Mouse (Mus musculus): ENCODE data around the gene Med22.
"Not testable (repeated sequence)": the region's sequence is repeated elsewhere in the genome, so short reads cannot be mapped to it uniquely, and the experiment has no call there.

Med22 gene

DNA sequence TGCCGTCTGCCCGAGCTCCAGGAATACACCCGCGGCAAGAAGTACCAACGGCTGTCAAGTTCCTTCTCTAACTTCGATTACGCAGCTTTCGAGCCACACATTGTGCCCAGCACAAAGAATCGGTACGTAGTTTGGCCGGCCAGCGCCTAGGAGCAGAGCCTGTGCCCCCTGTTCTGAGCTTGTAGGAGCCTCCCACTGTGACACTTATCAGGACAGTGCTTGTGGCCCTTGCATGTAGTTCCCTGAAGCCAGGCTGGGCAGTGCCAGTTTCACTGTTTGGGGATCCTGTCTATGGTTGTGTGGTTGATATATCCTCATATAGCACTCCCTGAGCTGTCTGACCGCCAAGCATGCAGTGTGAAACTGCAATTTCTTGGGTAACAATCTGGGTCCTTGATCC lies 6.3 kb upstream of the Med22 start:
- DNase-seq (ENCODE audit: low spot score in 2 of 2): no peak

DNA sequence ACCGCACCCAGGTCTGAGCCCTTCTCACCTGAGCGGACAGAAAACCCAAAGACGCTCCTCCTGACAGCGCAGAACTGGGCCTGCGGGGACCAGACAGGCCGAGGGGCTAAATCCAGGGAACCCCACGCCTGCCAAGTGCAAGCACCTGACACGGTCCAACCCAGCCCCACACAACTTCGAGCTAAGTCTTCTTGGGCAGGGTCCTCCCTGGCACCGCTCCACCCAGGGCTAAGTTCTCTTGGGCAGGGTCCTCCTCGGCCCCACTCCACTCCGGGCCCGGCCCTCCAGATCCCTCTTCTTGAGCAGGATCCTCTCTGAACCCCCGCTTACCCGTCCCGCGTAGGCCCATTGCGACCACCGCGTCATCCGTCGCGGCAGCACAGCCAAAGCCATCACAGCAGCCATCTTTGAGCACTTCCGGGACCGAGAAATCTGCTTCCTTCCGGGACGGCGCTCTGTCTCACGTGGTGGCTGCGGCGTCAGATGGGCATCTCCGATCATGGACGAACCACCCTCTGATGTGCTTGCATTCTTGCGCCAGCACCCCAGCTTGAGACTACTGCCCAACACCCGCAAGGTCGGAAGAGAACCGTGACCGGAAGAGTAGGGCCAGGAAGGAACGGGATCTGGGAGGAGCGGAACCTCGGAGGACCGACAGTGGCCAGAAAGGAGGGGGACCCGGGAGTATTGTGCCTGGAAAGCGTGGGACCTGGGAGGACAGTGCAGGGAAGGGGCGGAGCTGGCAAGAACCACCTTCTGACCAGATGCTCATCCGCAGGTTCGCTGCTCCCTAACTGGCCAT lies 5.7 kb upstream of the Med22 start, which contains the start of the genes Surf2 and Surf1:
Gene Surf2, plus strand, starts transcription at position 441 of the 802 bp plus-strand sequence.
Gene Surf1, minus strand, starts transcription at position 604 of the 802 bp plus-strand sequence.
- peak; percentile 49 to 69 for DNase-seq (ENCODE audit: low spot score in 2 of 2)

DNA sequence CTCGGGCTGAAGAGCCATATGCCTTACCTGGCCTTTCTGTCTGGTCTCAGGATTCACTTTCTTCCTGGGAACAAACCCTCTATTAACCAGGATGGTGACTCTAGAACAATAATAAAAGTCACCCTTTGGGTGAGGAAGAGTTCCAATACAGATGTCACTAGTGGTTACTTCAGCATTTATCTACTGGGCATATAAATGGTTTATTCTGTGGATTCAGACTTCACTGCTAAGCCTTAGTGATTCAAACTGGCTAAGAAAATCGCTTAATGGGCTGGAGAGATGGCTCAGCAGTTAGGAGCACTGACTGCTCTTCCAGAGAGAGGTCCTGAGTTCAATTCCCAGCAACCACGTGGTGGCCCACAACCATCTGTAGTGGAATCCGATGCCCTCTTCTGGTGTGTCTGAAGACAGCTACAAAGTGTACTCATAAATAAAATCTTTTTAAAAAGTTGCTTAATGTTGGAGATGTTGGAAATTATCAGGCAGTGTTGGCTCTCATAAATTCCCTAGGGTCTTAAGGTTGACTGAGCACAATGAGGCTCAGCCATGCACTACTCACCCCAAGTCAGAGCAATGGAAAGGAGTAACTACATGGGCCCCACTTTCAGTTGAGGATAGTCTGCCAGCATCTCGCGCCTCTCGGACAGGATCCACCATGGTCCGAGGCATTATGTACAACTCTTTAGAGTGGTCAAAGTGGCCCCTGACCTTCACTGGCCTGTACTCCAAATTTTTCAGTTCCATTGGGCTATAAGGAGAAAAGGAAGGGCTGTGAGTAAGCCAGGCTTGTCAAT lies 3.9 kb upstream of the Med22 start:
- no peak for DNase-seq (ENCODE audit: low spot score in 2 of 2)

DNA sequence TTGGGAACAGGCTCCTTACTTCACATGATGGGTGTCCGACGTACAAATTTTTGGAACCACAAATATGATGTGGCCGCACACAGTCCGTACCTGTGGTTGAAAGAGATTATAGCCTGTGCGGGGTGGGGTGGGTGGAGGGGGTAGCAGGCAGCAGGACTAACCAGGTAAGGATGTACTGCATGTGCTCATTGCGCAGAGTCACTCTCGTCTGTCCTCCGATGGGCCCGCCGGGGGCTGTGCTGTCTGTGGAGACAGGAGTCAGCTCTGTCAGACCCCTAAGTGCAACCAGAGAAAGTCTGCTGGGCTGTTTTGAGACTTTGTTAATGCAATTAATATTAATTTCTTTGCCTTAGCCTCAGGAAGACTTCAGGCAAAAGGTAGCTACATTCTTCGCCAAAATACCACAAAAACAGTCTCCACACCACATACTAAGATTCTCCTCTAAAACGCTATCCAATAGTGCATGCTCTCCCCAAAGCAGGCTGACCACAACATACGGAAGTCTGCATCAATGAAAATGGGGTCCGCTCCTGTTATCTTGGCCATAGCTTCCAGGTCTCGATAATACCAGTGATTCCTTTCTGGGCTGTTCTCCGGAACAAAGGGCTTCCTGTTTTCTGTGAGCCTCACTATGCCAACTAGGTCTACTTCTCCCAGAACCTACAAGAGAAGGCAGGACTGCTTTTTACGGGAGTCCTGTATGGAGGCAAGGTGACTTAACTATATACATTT lies 3.1 kb upstream of the Med22 start:
- DNase-seq (ENCODE audit: low spot score in 2 of 2): no peak

DNA sequence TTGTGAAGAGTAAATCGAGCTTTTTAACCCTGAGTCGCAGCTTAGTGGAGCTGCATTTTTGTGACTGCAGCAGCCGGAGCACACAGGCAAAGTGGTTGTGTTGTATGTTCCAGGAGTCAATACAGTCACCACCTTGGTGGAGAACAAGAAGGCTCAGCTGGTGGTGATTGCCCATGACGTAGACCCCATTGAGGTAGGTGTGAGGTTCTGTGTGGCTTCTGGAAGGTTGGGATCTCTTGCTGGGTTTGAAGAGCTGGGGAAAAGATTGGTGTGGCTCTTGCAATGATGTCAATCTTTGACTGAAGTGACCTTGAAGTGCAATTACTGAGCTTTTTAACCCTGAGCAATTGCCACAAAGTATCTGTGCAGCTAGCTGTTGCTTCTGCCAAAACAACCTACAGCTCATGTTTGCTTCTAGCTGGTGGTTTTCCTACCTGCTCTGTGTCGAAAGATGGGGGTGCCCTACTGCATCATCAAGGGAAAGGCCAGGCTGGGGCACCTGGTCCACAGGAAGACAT lies 1.8 kb upstream of the Med22 start:
- no peak for DNase-seq (ENCODE audit: low spot score in 2 of 2)

DNA sequence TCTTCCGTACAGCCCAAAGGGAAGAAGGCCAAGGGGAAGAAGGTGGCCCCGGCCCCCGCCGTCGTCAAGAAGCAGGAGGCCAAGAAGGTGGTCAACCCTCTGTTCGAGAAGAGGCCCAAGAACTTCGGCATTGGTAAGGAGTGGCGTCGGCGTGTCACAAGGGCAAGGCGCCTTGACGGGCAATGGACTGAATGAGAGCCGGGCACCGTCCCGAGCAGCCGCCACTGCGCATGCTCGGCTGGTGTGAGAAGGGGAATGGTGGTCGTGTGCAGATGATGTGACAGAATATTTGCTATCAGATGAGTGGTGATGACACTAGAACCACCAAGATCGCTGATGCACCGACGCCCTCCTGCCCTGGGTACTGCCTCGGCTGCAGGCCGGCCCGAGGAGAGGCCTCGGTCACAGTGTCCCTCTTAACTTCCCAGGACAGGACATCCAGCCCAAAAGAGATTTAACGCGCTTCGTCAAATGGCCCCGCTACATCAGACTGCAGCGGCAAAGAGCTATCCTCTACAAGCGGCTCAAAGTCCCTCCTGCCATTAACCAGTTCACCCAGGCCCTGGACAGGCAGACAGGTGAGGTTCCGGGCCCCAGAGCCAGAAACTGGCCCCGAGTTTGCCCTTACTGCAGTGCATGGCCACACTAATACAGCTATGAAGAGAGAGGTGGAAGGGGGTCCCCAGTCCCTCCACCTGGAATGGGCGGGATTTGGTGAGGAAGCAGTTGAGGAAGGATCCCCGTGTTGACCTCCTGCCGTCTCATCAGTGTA lies 703 bp upstream of the Med22 start:
- DNase-seq (ENCODE audit: low spot score in 2 of 2): peak in 1 of 2 experiments; percentile 41

DNA sequence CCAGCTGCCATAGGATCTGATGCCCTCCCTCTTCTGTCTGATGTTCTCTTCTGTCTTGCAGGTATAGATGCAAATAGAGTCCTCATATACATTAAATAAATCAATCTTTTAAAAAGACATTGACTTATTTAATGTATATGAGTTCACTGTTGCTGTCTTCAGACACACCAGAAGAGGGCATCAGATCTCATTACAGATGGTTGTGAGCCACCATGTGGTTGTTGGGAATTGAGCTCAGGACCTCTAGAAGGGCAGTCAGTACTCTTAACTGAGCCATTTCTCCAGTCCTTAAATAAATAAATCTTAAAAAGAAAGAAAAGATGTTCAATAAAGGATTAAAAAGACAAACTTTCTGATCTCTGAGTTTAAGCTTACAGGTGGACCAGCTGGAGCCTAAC lies 1.1 kb downstream of the Med22 start:
- no peak for DNase-seq (ENCODE audit: low spot score in 2 of 2)

DNA sequence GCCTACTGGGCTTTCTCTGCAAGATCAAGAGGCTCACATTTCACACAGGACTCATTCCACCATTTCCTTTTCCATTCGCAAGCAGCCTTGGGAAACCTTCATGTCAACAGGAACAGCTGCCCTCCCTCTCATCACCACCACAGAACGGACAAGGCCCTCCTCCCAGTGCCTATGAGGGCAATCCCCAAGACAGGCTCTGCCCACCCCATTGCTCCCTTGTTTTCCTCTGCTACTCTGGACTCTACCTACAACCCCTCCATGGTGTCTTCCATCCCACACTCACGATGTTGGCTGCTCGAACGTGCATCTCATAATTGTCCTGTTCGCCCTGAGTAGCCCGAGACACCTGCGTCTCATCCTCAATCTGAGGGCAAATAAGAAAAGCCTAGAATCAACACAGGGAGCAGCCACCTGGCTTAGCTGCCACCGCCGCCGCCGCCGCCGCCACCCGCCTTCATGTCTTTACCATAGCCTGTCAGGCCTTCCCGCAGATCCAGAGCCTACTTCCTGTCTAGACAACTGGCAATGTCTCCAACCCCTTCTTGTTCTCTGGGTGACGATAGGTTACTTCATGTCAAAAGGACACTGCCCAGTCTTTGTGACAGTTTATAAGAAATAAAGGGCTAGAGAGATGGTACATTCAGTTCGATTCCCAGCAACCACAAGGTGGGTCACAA lies 1.6 kb downstream of the Med22 start:
- DNase-seq (ENCODE audit: low spot score in 2 of 2): no peak

DNA sequence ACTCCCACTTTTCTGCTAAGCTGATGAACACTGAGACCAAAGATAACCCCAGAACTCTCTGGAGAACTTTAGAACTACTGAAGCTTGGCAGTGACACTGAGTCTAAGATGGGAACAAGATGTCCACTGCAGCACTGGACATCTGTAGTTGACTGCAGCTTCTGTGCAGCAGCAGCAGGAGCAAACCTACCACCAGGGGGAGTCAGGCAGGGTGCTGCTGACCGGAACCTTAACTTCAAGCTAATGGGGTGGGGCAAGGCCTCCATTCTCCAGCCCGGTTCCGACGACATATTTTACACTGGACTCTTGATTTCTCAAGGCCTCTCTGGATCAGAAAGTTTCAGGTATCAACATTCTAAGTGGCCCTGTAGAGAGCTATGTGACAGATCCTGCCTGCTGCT lies 3.4 kb downstream of the Med22 start:
- peak in 1 of 2 experiments; percentile 35 for DNase-seq (ENCODE audit: low spot score in 2 of 2)

DNA sequence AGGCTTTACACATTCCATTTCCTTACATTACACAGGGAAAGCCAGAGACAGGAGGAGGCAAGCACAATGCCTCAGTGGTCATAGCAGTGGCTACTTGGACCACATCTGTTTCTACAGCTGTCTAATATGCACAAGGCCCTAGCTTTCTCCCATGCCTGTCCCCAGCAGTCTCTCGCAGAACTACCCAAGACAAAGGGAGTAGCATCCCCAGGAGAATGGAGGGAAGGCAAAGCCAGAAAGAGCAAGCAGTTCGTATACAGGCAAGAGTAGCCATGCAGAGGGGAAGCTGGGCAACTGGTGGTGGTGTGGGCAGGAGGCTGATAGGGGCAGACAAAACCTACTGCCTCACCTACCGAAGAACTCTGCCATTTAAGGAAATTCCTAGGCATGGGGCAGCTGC lies 4.0 kb downstream of the Med22 start:
- DNase-seq (ENCODE audit: low spot score in 2 of 2): no peak

DNA sequence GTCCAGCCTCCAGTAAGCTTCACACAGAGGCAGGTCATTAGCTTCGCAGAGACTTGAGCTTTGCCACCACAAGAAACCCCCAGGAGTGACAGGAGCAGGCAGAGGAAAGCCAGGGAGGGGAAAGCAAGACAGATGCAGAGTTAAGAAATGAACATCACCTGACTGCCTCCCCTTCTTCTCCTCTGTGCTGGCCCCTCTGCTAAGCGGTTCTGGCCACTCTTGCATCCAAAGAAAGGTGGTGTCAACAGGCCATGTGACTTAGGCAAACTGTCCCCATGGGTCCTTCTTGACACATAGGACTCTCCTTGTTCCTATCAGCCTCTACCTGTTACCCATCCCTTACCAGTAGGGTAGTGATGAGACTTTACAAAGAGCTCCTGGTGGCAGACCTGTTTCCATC lies 4.5 kb downstream of the Med22 start:
- no peak for DNase-seq (ENCODE audit: low spot score in 2 of 2)

DNA sequence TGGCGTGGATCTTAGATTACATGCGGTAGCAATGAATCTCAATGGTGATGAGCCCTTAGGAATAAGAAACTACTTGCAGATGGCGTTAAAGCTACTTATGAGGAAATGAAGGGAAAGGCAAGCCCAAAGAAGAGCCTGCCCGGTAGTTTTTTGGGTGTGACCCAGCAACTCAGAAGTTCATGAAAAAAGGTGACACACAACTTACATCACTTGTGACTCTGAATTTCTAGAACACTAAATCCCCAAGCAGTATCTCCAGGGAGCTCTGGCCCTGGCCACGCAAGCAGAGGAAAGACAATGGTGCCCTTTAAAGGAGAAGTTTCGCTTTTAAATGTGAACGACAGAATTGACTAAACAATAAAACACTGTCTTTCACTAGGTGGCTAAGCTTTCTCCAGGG lies 7.2 kb downstream of the Med22 start:
- DNase-seq (ENCODE audit: low spot score in 2 of 2): no peak

DNA sequence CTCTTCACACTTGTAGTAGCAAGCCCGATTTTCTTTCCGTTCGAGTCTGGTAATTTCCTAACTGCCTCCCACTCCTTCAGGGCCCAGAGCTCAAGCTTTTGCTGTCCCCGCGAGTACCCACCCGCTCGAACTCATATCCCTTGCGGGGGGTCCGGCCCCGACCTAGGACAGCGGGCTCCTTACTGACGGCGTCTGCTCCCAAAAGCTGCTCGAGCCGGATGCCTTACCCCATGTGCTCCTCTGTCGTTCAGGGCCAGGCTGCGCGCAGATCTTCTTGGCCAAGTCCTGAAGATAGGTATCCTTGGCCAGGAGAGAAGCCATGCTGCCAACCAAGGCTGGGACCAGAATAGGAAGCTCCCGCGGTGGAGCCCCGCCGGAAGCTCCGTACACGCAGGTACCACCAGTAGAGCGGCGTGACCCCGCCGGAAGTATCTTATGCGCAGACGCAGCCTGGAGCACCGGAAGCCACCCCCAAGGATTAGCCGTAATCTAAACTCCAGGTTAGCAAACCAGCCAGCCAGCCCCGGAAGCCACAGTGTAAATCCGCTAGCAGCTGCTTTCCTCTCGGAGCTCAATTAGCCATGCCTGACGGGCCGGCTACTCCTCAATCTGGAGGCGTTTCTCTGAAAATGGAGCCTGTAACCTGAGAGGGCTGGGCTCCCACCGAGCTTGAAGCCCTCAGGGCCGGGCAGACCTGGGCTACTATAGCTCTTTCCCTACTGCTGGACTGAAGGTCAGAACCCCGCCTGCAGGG lies 7.8 kb downstream of the Med22 start, which contains the start of gene Surf6:
Gene Surf6, minus strand, starts transcription at position 413 of the 754 bp plus-strand sequence.
- DNase-seq (ENCODE audit: low spot score in 2 of 2): peak; percentile 80 to 84

DNA sequence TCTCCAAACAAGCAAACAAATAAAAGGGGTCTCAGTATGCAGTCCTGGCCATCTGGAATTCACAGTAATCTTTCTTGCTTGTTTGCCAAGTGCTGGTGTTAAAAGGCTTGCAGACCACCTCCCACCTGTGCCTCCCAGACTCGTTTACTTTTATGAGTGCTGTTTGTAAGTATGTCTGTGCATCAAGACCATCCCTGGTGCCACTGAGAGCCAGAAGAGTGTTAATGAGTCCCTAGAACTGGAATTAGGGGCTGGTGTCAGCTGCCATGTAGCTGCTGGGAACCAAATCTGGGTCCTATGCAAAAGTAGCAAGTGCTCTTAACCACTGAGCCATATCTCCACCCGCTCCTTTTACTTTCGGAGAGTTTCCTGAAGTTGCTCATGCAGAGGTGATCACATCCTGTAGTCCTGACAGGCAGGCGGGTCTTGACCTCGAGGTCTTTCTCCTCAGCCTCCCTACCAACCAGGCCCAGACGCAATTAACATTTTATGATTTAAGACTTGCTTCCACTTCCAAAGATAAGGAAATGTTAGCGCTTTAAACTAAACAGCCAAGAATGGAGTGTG lies 8.6 kb downstream of the Med22 start:
- DNase-seq (ENCODE audit: low spot score in 2 of 2): no peak

DNA sequence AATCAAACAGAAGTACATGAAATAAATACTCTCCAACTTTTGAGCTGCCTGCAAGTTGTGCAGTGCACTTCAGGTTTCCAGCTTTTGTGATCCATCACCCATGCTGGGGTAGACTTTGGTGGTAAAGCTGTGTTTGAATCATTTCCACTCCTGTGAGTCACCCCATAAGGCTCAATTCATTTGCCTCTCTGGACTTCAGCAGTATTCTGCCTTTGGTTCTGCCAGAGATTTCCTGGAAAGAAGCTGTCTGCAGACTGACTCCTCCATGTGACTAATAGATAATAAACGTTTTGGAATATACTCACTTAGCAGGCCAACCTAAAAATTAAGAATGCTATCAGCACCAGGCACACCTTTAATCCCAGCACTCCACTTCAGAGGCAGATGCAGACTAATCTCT lies 9.7 kb downstream of the Med22 start:
- no peak for DNase-seq (ENCODE audit: low spot score in 2 of 2)

DNA sequence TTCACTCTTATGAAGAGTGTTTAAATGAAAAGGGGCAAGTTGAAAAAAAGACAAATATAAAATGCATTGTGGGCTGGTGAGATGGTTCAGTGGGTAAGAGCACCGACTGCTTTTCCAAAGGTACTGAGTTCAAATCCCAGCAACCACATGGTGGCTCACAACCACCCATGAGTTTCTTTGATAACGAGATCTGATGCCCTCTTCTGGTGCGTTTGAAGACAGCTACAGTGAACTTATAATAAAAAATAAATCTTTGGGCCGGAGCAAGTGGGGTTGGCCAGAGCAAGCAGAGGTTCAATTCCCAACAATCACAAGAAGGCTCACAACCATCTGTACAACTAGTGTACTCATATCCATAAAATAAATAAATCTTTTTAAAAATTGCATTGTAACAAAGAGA lies 14.6 kb downstream of the Med22 start:
- no peak for DNase-seq (ENCODE audit: low spot score in 2 of 2)

DNA sequence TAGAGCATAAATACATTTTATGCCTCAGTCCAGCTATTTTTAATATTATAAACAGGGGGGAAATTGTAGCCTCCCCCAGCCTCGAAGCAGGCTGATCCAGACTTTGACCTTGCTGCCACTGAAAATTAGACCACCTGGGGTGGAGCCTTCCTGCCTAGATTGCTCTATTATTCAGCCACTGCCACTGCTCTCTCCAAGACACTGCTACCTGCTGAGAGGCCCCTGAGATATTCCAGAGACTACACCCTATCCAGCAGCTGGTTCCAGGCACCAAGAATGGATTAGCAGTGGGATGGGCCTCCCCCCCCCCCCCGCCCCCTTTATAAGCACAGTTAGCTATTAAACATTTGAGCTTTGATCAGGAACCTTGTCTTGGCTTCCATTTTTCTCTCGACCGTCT lies 24.3 kb downstream of the Med22 start:
- not testable (repeated sequence) for DNase-seq (ENCODE audit: low spot score in 2 of 2)

DNA sequence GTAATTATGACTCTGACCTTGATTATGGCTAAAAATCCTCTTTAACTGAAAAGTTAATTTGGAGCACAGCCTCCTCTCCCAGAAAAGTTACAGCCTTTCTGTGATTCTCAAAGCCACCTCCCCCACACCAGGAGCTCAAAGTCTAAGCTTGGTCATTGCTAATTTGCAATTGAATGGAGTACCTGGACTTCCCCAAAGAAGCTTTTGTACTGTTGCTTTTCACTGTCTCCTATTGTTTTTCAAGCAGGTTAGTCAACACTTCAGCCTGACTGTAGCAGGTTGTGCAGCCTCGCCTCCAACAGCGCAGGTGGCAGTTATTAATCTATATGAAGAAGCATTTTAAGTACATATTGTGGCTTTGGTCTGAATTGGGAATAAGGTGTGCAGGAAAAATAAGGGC lies 24.9 kb downstream of the Med22 start:
- DNase-seq (ENCODE audit: low spot score in 2 of 2): not testable (repeated sequence)

DNA sequence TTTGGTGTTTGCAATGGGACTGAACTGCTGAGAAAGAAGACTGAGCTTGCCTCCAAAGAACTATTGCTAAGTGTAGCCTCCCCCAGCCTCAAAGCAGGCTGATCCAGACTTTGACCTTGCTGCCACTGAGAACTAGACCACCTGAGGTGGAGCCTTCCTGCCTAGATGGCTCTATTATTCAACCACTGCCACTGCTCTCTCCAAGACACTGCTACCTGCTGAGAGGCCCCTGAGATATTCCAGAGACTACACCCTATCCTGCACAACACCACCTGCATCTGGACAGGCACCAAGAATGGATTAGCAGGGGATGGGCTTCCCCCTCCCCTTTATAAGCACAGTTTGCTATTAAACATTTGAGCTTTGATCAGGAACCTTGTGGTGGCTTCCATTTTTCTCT lies 31.9 kb downstream of the Med22 start:
- DNase-seq (ENCODE audit: low spot score in 2 of 2): no peak

DNA sequence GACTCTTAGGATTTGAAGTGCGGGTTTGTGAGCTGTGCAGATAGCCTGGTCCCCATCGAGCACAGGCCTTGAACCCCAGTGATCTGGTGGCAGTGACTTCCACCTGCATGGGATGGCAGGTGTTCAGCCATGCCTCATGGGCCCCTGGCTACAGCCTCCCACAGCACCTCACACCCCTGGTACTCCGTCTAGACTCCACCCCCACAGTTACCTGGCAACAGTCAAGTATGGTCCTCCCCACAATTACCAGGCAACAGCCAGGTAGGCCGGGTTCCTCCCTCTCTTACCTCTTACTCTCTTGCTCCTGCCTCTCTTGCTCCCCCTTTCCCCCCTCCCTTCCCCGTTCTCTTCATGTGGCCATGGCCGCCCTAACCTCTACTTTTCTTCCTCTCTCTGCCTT lies 39.8 kb downstream of the Med22 start:
- DNase-seq (ENCODE audit: low spot score in 2 of 2): no peak

Data from spleen, postnatal 14 days (tissue).